Mouse (Mus musculus): ENCODE data around the gene Card19.

The Card19 gene

DNA sequence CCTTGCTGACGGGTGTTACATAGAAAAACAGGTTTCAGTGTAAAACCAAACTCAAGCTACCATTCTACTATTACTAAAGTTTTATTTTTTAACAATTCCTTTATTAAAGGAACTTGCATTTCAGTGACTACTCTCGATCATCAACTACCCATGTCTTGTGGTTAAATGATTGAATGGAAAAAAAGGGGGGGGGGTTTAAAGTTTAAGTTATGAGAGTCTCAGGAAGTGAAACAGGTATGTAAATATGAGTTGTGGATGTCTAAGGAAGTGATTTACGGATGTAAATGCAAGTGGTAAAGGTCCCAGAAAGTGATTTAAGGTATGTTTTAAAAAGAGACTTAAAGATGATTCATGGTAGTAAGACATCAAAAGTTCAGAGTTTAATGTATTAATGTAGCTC is 9.3 kb upstream of the Card19 start:
- no peak for DNase-seq

- no peak for DNase-seq
Measured at GRCm38 (mm10) chr13:49224729-49225128, 8.9 kb upstream of the Card19 start.

DNA sequence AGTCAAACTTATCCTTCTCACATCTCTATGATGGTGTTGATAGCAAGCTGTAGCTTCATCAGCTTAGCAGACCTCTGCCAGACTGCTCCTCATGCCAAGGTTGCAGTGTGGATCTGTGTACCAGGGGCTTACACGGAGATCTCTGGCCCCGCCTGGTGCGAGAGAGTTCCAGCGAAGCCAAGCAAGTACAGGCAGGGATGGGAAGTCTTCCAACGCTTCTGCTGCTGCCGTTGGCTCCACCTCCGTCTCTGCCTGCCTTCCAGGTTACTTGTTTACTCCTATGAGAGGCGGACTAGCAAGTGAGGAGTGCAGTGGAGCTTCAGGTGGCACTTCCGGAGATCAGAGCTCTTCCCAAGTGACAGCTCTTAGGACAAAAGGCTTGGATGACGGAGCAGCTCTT is 8.5 kb upstream of the Card19 start:
- peak; percentile 78 for DNase-seq

DNA sequence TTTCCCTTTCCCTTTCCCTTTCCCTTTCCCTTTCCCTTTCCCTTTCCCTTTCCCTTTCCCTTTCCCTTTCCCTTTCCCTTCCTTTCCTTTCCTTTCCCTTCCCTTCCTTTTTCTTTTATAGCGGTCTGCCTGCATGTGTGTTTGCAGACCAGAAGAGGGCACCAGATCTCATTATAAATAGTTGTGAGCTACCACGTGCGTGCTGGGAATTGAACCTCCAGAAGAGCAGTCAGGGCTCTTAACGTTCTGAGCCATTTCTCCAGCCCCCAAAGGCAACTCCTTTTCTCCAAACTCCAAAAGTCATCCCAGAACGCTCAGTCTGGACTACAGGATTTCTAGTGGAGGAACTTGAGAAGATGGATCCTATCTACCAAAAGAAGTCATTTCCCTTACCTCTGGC is 5.1 kb upstream of the Card19 start:
- no peak for DNase-seq

- no peak for DNase-seq
Measured at GRCm38 (mm10) chr13:49219367-49219766, 3.5 kb upstream of the Card19 start.

DNA sequence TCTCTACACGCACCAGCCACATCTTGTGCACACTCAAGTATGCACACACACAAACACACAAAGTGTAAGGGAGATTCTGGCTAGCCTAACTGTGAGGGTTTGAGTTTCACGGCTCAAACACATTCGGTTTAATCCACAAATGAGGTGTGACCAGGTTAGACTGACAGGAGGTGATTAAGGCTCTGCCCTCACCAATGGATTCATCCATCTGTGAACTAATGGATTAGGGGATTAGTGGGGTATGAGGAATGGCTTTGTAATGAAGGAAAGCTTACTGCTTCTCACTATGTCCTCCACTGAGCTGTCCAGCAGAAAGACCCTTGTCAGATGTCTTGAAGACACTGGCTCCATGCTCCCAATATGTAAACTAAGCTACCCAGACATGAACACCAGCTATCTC is 2.8 kb upstream of the Card19 start:
- no peak for DNase-seq

- no peak for DNase-seq
Measured at GRCm38 (mm10) chr13:49216808-49217561, 1.1 kb upstream of the Card19 start.

DNA sequence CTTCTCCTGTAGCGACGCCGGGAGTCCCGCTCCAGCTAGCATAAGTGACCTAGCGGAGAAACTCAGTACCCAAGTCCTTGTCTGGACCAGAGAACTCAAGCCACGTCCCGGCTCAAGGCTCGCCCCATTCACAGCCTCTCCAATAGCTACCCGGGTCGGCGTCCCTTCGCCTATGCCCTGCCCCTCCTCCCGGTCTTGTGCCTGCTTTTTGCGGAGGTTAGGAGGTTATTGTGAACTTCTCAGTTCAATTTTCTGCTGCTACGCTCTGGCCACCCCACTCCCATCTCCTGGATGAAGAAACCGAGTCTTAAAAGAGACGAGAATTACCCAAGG is 349 bp upstream of the Card19 start:
- DNase-seq, result no peak

GRCm38 (mm10) chr13:49215128-49215503 is 721 bp downstream of the Card19 start:
- no peak for DNase-seq

DNA sequence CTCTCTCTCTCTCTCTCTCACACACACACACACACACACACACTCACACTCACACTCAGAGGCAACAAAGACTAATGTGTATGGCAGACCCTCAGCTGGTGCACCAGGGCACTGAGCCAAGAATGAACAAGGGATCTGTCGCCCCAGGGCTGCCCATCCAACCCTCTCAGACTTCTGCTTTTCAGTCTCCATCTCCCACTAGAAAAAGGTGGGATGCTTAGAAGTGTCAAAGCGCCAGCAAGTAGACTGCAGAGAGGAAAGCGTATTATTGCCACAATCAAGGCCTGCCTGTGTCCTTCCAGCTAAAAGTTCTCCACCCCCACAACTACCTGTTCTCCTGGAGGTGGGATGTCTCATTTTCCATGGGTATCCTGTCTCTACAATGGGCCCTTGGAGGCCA is 1.4 kb downstream of the Card19 start:
- no peak for DNase-seq

DNA sequence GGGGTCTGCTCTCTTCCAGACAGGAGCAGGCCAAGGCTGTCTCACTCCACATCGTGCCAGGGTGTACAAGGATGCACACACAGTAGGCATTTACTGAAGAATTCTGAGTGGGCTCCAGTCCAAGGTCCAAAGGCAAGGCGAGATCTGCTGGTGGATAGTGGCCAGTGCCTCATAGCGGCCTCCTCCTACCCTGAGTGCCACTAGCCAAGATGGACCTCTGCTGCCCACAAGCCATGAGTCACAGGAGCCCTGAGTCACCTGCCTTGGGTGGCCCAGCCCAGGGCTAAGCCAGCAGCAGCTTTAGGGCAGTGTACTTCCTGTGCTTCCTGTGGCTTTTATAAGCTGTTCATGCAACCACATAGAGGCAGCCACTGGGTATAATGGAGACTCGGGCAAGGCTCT is 2.3 kb downstream of the Card19 start:
- peak; percentile 37 for DNase-seq

DNA sequence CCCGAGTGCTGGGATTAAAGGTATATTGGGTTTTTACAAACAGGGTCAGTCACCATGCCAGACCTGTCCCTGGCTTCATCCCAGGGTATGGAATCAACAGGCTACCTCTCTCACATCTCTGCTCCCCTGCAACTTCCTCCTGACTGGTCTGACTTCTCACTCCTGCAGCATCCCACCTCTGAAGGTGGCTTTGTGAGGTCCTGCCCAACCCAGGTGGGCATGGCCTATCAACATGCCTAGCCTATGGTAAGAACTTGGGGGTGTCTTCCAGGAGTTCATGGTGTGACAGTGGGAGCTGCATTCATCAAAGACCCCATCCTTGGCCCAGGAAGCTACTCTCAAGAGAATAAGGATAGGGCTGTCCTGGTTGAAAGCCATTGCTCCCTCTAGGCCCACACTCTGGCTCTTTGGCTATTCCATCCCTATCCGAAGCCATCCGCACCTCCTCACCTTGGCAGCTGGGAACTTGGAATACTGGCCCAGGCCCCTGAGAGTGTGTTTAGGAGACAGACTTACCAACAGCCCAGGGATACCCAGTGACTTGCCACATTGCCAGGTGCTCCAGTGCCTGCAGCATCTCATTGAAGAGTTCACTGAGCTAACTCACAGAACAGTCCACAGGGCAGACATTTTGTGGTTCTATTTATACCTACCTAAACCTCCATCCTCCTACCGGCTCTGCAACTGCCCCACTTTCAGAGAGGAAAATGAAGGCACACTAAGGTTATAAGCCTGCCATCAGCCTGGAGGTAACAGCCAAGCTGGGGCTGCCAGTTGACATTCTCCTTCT is 2.9 kb downstream of the Card19 start:
- DNase-seq, result no peak

DNA sequence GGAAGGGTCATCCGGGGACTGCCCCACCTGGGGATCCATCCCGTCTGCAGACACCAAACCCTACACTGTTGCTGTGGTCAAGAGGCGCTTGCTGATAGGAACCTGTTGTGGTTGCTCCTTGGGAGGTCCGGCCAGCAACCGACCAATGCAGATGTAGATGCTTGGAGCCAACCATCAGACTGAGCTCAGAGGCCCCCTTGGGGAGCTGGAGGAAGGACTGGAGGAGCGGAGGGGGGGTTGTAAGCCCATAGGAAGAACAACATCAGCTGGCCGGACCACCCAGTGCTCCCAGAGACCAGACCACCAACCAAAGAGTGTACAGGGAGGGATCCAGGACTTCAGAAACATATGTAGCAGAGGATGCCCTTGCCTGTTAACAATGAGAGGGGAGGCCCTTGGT is 6.5 kb downstream of the Card19 start:
- DNase-seq, result no peak

DNA sequence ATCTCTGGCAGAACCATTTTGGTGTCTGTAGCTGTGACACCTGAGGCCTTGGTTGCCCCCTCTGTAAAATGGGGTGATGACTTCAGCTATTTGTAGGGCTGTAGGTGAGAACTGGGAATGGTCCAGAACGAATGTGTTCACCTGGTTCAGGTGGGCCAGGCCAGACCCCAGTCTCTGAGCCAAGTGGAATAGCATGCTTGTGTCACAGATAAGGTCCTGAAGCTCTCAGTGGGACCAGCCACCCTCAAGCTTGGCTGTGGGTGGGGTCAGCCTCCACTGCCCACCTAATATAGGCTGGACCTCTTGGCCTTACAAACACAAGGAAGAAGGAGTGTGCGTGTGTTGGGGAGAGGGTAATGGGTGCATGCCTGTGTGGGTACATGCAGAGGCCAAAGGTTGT is 9.5 kb downstream of the Card19 start:
- no peak for DNase-seq

GRCm38 (mm10) chr13:49205381-49205998 is 10.3 kb downstream of the Card19 start:
- peak; percentile 85 for DNase-seq

- DNase-seq, result no peak
Measured at GRCm38 (mm10) chr13:49202556-49202955, 13.3 kb downstream of the Card19 start.

GRCm38 (mm10) chr13:49200688-49201087 is 15.1 kb downstream of the Card19 start:
- DNase-seq, result no peak

DNA sequence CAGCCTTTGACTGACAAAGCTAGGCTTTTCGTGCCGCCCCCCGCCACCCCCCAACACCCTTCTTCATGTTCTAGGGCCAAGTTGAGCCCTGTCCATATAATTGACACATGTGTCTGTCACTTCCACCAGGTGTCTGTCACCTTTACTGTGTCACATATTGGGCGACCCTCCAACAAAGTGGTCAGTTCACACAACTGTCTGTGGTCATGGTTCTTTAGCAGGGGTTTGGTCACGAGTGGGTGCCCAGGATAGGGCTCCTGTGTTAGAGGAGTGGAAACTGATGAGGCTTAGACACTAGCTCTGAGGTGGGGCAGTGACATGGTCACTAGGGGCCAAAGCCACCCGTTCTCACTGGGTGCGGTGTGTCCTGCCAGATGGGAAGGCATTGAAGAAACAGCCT is 15.9 kb downstream of the Card19 start:
- no peak for DNase-seq

DNA sequence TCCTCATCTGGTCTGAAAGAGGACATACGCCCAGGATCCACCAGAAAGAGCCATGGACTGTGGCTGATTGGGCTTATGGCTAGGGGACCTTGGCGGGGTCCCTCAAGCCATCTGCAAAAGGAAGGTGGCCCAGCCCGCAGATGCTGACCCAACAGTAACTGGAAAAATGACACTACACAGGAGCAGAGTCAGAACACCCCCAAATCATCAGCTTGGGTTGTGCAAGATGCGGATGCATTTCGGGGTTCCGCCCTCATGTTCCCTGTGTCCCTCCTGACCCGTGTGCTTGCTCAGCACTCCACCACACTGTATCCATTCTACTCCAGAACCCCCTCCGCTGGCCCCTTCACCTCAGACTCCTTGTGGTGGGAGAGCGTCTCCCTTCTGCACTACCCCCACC is 17.1 kb downstream of the Card19 start:
- no peak for DNase-seq

GRCm38 (mm10) chr13:49196766-49197165 is 19.1 kb downstream of the Card19 start:
- no peak for DNase-seq

GRCm38 (mm10) chr13:49196211-49196610 is 19.6 kb downstream of the Card19 start:
- DNase-seq, result no peak

- no peak for DNase-seq
Measured at GRCm38 (mm10) chr13:49195651-49196050, 20.2 kb downstream of the Card19 start.

- DNase-seq, result no peak
Measured at GRCm38 (mm10) chr13:49194811-49195210, 21.0 kb downstream of the Card19 start.

GRCm38 (mm10) chr13:49193650-49194049 is 22.2 kb downstream of the Card19 start:
- no peak for DNase-seq

Data from kidney, adult 9 months (tissue).